Mouse (Mus musculus) lung, adult 18-20 months (tissue): ENCODE results near the gene Inpp5f.
"Not testable (repeated sequence)": the region's sequence is repeated elsewhere in the genome, so short reads cannot be mapped to it uniquely, and the experiment has no call there.

ENCODE experiments used
- DNase-seq, 2 experiments: peaks; one replicate each; pipeline ENCODE4 v3.0.0; 2022; ENCODE audit warnings: mixed read lengths in 2 of 2

Gene Inpp5f

DNA sequence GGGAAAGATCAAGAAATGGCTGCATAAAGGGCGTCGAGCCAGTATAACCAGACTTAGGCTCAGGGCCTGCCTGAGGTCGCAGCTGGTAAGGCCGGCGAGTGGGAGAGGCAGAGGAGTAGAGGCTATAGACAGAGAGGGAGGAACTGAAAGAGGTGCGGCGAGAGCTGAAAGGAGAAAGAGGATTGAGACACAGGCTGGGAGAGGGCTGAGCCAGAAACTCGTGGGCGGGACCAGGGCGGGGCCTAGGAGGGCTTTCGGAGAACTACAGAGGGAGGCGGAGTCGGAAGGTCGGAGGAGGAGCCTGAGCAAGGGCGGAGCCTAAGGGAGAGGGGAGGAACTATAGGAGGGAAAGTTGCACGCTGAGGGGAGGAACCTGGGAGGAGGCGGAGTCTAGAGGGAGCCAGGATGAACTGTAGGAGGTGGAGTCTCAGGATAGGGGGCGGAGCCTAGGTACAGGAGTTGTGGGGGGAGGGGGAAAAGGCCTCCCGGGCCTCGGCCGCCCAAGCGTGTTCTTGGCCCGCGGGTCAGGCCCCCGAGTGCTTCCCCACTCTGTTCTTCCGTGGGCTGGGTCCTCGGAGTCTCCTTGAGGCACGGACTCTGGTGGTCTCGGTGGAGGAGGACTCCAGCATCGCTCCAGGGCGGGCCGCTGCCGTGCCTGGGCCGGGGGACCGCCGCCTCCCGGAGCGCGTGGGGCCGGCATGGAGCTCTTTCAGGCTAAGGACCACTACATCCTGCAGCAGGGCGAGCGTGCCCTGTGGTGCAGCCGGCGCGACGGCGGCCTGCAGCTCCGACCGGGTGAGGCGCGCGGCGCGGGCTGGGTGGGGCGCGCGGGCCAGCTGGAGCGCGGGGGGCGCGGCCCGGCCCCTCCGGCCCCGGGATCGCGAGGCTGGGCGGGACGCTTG is at the start of gene Inpp5f:
TSS of gene Inpp5f (plus strand) at position 432 of the 902 bp plus-strand sequence.
- DNase-seq: peak; percentile 99 to 100

DNA sequence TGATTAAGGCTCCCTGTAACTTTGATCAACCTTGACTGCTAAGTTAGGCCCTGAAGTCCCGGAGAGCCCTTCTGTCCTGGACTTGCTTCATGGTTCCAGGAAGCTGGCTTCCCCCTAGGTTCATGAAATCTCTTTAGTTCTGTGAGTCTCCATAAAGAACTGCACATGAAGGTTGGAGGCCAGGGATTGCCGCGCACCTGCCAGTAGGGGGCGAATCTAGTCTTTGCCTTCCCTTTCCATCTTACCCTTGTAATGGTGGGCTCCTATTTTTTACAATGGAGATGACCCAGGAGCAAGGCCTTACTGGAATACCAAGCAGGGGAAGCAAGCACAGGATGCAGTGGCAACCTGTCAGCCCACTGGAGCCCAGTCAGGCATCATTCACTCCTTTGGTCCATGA is 47.8 kb upstream of the Inpp5f start:
- DNase-seq: peak; percentile 27 to 53

DNA sequence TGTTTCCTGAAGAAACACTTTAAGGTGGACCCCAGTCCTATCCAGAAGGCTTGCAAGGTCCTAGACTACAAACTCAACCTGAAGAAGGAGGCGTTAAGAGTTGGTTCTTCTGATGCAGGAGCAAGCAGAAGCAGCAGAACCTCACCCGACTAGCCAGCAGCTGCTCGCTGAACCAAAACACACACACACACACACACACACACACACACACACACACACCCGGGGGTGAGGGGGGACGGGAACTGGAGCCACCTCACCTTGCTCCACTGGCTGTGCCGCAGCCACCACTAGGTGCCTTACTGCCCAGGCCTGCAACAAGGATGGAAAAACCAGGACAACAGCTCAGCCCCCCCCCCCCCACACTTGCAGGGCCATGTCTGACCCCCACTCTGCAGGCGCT is 44.8 kb upstream of the Inpp5f start:
- no peak for DNase-seq

DNA sequence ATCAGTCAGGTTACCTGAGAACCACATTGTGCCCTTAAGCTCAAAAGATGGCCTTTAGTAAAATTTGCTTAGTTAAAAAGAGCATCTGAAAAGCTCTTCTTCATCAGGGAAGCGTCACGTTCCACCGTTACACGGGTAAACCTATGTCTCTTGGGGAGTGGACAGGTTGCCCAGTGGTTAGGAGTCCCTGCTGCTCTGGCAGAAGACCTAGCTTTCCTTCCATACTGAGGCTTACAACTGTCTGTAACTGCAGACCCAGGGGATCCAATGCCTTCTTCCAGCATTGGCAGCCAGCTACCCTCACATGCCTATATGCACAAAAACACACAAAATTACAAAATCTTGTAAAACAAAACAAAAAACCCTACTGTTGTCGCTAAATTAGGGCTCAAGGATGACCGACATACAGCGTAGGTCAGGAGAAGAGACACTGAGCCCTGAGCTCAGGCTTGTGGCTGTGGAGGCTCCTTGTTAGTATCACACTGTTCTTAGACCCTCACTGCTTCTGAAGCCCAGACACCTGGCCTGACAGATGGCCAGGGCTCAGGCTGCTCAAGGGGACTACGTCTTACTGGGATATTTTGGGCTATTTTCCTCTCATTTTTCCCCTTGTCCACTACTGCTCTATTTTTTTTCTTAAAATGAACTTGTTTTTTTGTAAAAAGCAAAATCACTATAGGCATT is 43.4 kb upstream of the Inpp5f start:
- DNase-seq: no peak

DNA sequence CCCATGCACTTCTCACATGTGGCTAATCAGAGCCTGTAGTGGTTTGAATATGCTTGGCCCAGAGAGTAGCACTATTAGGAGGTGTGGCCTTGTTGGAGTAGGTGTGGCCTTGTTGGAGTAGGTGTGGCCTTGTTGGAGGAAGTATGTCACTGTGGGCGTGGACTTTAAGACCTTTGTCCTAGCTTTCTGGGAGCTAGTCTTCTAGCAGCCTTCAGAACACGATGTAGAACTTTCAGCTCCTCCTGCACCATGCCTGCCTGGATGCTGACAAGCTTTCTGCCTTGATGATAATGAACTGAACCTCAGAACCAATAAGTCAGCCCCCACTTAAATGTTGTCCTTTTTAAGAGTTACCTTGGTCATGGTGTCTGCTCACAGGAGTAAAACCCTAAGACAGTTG is 41.7 kb upstream of the Inpp5f start:
- DNase-seq: not testable (repeated sequence)

DNA sequence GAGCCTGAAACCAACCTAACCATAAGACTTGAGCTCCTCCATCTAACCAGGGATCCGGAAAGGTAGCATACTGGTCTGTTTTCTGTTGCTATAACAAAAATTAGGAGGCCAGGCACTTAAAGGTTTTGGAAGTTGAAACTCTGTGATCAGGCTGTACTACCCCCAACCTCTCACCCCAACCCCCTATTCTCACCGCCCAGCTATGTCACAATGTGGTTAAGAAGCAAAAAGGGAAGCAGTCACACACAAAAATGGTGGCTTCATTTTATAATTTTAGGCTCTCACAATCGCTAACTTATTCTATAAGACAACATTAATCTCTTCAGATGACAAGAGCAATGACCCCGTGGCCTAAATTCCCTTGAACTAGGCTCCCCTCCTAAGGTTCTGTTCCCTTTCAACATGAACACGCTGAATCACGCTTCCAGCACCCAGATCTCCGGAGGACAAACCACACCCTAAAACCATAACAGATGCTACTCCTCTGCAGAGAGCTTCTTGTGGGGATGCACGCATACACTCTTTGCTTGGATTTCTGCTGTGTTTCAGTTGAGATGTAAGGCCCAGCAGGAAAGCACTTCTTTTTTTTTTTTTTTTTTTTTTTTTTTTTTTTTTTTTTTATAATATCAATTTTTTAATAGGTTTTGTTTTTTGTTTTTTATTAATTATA is 41.0 kb upstream of the Inpp5f start:
- DNase-seq: no peak

DNA sequence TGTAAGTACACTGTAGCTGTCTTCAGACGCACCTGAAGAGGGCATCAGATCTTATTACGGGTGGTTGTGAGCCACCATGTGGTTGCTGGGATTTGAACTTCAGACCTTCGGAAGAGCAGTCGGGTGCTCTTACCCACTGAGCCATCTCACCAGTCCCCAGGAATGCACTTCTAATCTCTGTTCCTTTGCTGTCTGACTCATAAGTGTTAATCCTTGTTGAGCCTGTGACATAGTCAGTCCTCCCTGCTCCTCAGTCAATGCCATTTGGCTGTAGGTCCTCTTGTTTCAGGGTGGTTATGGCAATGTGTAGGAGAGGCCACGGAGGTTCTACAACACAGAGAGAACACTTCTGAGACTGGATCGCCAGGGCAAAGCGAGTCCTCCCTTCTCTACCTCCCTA is 40.5 kb upstream of the Inpp5f start:
- not testable (repeated sequence) for DNase-seq

DNA sequence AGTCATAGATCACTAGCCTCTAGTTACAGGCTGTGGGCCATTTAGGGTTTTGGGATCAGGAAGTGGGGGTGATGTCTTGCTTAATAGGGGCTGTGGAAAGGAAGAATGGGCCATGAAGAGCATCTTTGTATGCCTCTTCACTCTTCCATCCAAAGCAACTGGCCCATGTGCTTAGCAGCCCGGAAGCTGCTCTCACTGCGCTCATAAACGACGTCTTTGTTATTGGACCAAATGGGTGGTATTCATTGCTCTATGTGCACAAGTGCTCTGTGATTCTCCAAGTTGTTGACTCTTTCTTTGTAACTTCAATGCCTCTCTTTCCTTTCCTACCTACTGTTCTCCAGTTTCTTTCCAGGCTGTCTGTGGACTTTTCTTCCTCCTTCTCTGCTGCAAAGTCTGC is 39.1 kb upstream of the Inpp5f start:
- DNase-seq: no peak

DNA sequence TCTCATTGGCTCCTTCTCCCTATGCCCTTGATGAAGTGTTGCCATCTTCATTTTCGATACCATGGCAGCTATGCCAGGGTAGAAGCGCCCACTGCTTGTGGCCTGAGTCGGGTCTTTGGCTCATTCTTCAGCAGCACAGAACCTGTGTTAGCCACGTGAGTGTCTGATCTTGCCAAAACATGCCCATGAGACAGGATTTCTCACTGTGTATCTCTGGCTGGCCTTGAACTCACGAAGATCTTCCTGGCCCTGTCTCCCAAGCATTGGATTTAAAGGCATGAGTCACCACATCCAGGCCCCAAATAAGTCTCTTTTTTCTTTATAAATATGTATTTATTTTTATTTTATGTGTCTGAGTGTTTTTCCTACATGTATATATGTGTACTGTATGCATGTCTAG is 35.9 kb upstream of the Inpp5f start:
- DNase-seq: no peak

DNA sequence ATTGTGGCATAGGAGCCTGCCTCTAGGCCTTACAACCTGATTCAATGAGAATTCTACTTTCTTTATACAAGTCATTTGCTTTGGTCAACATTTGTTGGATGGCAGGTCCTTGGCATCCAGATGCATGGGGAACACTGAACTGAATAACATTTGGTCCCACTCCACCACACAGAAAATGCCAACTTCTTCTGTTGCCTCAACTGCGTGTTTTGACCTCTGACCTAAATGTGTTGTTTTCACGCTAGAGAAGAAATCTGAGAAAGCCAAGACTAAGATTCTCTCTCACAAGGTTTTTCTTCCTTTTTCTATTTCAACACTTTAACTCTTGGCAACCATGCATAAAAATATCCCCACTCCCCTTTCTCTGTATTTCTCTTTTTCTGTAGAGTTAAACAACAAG is 35.3 kb upstream of the Inpp5f start:
- no peak for DNase-seq

DNA sequence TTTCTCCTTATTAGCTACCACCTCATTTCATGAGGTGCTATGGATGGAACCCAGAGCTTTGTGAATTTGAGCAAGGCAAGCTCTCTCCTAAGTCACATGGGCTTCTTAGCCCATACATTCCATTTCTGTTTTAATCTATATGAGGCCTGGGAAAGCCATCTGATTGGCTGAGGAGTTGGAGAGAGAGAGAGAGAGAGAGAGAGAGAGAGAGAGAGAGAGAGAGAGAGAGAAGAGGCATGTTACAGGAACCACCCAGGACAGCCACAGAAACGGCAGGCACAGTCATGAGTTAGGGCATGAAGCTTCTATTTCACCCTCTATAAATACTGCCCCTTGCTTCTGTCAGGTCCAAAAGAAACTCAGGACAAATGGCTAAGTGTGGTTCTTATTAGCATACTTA is 33.5 kb upstream of the Inpp5f start:
- DNase-seq: no peak

DNA sequence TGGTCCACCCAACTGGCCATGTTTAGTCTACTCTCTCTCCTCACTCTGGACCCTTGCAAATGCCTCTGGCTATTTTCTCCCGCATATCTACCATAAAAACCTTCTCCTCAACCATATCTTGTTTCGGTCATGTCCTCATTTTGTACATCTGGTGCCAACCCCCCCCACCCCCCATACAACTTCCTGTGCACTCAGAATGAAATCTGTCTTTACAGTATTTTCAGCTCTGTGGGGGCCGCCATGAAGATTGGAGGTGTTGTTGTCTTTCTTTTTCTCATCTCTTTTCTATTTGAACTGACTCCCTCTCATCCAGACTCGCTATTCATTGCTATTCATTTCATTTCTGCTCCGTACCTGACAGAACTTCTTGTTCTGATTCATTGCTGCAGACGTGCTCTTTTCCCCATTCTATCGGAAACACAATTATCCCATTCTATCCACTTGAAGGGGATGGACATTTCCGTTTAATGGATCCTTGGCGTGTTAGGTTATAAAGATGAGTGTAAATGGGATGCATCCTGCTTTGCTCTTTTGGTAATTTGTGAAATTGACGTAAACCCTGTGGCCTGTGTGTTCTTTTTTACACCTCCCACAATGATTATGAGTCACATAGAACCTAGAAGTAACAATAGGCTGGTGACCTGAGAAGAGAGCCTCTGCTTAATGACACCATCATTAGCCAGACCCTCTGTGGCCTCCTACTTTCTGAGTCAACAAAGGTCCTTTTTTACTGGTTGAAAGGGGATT is 32.8 kb upstream of the Inpp5f start:
- no peak for DNase-seq

DNA sequence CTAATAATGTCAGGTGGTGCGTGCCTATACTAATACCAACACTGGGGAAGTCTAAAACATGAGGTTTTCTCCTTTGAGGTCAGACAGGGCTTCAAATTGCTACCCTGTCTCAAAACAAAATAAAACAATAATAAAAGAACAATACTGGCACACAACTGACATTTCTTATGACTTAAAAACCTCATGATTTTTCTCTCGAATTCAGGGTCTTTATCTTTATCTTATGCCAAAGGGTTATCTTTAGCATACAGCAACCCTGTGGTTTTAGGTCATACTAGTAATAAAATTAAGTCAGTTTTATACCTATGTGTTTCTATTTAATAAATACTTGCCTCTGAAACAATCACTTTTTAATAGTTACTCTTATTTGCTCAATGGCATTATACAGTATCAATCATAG is 31.7 kb upstream of the Inpp5f start:
- DNase-seq: no peak

DNA sequence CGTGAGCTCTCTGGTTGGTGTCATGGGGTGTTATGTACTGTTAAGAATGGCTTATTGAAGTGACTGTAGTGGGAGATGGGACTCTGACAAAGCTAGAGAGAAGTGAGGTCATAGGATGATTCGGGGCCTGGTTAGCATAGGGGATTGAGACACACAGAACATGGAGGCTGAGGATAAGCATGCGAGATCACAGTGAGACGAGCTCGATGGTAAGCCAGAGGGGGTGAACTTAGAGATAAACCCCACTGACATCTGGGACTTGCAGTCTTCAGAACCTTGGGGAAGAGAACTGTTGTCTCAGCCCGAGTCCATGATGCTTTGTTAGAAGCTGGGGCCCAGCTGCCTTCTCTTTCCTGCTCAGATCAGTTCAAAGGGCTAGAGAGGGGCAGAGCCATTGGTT is 30.8 kb upstream of the Inpp5f start:
- DNase-seq: no peak

DNA sequence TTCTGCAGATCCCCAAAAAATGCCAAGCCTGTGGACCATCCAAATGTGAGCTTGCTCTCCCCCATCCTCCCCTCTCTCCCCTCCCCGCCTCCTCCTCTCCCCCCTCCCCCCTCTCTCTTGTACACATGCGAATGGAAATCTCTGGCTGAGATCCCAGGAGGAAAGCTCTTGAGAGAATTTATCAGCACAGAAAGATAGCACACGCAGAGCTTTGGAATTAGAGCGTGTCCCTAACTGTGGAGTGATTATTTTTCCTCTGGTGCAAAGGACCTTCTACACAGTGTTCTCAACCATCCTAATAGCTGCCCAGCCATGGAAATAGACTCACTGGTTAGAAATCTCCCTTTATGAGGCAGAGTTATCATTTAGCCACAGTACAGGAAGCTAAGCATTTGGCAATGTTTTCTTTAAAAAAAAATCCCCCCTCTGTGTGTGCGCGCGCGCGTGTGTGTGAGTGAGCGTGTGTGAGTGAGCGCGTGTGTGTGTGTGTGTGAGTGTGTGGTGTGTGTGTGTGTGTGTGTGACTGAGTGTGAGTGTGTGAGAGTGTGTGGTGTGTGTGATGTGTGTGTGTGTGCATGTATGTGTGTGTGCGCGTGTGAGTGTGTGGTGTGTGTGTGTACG is 29.2 kb upstream of the Inpp5f start:
- DNase-seq: no peak

DNA sequence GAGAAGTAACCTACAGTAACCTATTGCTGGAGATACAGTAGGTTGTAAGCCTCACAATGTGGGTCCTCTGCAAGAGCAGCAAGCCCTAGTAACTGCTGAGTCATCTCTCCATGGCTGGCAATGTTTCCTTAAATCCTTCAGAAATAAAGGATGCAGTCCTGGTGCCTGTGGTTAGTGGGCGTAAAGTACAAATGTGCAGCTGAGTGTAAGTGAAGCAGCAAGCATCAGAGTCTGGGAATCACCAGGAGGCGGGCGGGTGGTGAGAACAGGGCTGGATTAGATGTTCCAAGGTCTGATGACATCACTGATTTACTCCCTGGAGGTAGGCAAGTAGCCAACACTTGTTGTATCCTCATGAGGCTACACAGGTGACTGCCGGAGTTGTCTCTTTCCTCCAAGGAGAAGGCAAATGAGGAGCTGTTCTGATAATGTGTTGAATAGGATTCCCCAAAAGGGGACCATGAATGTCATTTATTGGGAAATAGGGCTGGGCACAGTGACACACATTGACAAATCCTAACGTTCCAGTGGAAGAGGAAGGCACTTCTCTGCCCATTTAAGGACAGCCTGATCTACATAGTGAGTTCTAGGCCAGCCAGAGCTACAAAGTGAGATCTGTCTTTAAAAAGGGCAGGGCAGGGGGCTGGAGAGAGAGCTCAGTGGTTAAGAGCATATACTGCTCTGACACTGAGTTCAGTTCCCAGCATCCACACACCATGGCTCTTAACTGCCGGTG is 27.7 kb upstream of the Inpp5f start:
- peak; percentile 7 to 23 for DNase-seq

DNA sequence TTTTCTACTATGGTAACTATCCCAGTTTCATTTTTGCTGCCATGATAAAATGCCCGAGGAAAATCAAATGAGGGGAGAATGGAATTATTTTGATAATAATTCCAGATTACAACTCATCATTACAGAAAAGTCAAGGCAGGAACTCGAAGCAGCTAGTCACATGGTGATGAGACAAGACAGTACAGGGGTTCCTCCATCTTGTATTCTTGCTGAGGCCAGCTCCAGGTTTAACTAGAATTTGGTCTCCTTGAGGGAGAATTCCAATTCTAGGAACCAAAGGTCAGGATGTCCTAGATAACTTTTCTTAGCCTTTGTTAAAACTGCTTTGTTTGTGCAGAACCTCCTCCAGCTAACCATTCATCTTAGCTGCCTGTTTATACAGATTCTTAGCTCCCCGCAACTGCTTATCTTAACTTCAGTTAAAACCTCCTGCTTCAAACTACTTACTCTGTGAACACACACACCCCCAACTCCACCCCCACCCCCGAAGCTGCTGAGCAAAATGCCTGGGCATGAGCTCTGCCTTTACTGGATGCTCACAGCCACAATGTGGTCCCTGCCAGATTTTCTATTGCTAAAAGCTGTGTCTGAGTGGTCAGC is 23.7 kb upstream of the Inpp5f start:
- no peak for DNase-seq

DNA sequence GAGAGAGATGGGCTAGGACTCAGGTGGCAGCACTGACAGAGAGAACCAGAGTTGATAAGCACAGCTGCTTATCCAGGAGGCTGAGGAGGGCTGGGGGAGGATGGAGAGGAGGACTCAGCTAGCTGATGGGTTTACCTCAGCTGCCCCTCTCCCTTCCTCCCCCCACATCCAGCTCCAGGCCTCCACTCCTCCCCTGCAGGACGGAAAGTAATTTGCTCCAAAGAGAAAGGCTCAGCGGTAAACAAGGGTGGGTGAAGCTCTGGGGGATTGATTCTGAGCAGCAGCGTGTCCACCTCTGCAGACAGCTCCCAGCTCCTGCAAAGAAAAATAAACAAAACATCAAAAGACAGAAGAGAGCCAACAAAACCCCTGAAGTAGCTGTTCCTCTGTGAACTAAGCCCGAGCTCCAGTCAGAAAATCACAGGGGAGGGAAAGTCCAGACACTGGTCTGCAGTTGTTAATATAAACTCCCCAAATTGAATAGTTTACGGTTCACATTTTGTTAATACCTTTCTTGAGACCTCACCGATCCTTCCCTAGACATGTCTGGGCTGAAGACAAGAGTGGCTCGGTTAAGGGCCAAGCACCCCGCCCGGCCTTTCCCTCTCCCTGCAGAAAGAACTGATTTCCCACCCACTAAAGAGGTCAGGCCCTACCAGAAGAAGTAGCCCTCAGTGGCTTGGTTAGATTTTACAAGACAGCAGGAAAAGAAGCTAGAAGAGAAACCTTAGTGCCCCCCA is 19.6 kb upstream of the Inpp5f start:
- DNase-seq: peak; percentile 20 to 33

DNA sequence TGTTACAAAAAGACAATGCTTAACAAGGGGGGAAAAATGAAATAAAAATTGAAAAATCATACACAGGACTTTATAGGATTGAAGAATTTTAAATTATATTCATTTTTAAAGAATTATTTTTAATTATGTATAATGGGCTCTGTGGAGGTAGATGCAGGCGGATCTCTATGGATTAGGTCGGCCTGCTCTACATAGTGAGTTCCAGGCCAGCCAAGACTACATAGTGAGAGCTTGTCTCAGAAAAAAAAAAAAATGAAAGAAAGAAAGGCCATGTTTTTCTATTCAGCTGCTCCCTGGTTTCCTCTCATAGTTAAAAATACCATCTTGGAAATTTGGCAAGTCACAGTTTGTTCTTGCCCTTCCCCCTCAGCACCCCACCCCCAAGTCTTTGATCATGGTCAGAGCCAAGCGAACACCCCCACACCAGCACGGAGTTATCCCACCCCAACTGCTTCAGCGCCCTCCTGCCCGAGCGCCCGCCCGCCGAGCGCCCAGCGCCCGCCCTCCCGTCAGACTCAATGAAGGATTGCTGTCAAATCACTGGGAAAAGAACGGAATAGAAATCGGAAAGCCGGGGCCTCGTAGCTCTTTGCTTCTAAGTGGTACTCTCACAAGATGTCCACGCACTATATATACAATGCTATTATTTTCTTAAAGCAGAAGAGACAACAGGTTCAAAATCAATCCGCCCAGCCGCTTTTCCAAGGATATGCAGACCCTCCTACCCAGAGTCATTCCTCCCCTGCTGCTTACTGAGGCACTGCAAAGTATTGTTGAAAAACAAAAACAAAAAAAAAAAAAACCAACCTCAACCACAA is 18.8 kb upstream of the Inpp5f start:
- DNase-seq: peak; percentile 65 to 73

DNA sequence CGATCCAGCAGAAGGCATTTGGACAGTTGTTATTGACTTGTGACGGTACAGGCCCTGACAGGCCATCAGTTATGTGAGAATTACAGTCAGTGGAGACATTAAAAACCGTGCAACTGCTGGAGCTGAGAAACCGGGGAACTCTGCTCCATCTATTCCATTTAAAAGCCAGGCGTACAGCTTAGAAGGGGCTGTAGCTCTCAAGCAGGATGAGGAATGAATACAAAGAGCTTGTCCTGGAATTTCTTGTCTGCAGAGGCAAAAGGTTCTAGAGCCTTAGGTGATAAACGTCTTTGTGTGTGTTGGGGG is 18.2 kb upstream of the Inpp5f start:
- no peak for DNase-seq
